Mouse (Mus musculus): ENCODE results near the gene Olfr1090.

- no peak for TF ChIP-seq GATA1 (IDR thresholded peaks at IDR 0.05; ENCODE audit: borderline replicate concordance, low read length)
- TF ChIP-seq FLI1 (IDR thresholded peaks at IDR 0.05; ENCODE audit: low read length) = no peak
These were observed 25.2 kb downstream of the Olfr1090 start, which contains the start of gene Olfr1089 for GRCm38 (mm10) chr2:86733601-86734000.

All from megakaryocyte, embryonic 14.5 days (primary cell).